Mouse (Mus musculus) kidney, postnatal 36 days (tissue): ENCODE data around the gene Klk8.

Experiments
- DNase-seq, 2 experiments: peaks; one replicate each; pipeline ENCODE4 v3.0.0; 2021 to 2022; ENCODE audit warnings: mixed read lengths in 2 of 2

The Klk8 gene

DNA sequence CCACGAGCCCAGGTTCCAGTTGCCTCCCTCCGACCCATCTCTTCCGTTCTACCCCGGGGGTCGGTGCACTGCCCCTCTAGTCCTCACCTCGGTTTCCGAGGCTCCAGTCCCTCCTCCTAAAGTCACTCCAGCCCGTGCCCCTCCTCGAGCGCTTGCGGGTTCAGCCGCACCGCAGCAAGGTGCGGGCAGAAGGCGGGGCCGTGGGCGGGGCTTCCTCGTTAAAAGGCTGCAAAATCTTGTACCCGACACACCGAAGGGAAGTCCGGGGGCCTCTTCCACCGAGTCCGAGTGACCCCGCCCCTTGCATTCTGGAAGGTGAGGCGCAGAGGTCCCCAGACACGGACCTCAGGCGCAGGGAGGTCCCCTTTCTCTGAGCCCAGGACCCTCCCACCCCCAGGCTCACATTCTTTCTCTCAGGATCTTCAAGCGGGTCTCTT lies at the start of gene Klk8:
Gene Klk8, plus strand, starts transcription at position 245 of the 437 bp plus-strand sequence.
- DNase-seq = peak; percentile 13 to 55

DNA sequence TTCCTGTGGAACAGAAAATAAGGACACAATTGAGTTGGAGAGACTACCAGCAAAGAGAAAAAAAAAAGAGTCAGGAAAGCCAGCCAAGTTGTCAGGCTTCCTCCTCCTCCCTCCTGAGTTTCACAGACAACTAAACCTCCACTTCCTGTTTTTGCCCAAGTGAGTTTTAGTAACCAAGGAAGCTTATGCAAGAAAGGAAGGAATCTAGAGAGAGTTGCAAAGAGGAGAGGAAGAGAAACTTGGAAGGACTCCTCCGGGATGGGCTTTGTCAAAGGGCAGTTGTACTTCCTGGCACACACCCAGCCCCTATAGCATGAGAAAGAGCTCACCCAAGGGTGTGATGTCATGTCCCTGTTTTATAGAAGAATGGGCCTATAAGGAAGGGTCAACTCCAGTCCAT lies 49.6 kb upstream of the Klk8 start:
- peak; percentile 9 to 30 for DNase-seq

DNA sequence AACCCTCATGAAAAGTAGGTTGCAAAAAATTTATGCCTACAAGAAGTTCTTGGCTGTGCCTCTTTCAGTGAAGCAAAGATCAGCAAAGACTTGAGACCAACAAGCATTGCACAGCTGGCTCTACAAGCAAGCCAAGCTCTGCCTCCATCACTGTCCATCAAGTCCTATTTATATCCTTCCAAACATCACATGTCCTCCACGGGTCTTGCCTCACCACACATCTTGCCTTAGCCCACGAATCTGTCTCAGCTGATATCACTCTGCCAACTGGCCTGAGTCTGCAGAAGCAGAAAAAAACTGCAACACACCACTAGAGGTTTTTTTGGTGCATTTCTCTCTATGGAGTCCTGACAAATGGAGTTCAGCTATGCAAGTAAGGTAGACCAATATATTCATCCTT lies 44.6 kb upstream of the Klk8 start:
- no peak for DNase-seq

DNA sequence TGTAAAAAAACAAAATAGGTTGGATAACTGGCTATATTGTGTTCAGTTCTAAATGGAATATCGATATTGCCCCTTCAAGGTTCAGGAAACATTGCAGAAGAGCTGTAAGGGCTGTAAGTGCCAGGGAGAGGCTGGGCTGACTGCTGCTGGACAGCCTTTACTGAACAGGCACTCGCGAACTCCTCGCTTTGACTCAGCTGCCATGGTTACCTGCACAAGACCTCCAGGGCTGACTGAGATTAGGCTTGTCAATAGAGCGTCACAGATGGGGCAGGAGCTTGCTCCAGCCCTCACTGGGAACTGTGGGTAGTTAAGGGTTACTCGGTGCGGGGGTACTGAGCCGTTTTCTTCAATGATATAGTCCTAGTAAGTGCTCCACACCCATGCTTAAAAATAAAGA lies 30.9 kb upstream of the Klk8 start:
- no peak for DNase-seq

DNA sequence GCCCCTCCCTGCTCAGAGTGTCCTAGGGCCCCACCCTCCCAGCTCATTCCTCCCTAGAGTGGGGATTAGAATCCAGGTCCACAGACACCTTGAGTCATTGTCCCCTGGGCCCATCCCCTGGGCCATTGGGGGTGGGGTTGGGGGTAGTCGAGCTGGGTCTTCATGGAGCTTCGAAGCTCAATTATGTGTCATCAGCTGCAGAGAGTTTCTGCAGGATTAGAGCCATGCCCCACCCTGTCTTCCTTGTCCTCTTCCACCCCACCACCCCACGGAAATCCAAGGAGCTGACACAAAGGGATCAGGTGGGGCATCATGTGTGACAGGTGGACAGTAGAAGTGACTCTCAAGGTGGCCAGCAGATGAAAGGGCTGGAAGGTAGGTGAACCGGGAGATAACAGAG lies 28.8 kb upstream of the Klk8 start, which contains the start of gene Klk12:
Gene Klk12, plus strand, starts transcription at position 301 of the 400 bp plus-strand sequence.
- no peak for DNase-seq

DNA sequence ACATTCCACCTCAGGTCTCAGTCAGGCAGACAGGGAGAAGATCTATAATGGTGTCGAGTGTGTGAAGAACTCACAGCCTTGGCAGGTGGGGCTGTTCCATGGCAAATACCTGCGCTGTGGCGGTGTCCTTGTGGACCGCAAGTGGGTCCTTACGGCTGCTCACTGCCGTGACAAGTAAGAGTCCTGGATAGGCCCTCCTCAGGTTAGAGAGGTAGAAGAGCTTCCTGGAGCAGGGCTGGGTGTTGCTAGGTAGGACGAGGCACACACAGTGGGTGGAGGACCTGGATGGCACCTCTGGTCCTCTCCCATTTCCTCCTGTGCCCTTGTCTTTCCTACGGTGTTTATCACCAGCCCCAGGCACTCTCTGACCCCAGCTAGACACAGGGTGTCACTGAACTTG lies 27.7 kb upstream of the Klk8 start:
- no peak for DNase-seq

DNA sequence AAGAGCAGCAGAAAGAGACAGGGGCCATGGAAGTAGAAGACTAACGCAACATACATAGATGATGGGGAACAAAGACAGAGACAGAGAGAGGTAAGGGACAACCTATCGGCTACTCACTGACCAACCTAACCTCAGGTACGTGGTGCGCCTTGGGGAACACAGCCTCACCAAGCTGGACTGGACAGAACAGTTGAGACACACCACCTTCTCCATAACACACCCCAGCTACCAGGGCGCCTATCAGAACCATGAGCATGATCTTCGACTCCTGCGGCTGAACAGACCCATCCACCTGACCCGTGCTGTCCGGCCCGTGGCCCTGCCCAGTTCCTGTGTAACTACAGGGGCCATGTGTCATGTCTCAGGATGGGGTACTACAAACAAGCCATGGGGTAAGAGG lies 26.7 kb upstream of the Klk8 start:
- no peak for DNase-seq

DNA sequence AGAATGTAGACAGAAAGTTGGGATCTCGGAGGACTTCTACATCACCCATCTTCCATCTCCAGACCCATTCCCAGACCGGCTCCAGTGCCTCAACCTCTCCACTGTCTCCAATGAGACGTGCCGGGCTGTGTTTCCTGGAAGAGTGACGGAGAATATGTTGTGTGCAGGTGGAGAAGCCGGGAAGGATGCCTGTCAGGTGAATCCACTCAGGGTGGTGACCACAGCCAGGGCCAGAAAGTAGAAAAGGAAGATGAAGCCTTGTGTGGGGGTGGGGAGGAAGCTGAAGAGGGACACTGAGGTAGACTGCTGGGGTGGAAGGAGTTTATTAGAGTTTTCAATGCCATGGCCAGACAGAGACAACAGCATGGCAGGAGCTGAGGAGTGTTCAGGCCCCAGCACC lies 25.5 kb upstream of the Klk8 start:
- DNase-seq = no peak

DNA sequence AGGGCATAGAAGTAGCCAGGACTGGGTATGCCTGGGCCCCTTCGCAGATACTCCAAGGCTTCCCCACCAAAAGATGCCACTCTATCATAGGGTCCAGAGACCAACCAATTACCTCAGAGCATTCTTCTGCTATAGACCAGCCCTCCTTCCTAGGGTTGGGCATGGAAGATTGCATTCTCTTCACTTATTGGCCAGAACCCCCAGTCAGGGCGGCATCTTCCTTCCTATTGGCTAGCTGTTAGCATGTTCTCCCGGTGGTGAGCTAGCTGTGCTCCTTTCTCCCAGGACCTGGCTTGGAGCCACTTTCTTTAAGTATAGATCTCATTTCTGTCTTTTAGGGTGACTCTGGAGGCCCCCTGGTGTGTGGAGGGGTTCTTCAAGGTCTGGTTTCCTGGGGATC lies 24.5 kb upstream of the Klk8 start:
- DNase-seq = no peak

DNA sequence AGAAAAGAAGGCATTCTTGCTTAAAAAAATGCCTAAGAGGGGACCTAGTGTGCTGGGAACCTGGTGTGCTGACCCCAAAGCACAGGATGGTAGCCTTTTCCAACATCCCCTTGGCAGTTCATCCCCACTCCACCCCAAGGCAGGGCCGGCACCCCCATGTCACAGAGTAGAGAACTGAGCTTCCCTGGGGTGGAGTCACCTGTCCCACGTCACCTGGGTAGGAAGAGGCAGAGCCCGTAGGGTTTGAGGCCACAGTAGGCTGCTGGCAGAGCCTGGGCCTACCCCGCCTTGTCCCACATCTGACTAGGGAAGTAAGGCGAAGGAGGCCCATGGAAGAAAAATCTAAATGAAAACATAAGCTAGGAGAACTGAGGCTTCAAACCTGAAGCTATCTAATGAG lies 23.0 kb upstream of the Klk8 start, which contains the start of gene Klk11:
Gene Klk11, plus strand, starts transcription at position 241 of the 400 bp plus-strand sequence.
- DNase-seq = no peak

DNA sequence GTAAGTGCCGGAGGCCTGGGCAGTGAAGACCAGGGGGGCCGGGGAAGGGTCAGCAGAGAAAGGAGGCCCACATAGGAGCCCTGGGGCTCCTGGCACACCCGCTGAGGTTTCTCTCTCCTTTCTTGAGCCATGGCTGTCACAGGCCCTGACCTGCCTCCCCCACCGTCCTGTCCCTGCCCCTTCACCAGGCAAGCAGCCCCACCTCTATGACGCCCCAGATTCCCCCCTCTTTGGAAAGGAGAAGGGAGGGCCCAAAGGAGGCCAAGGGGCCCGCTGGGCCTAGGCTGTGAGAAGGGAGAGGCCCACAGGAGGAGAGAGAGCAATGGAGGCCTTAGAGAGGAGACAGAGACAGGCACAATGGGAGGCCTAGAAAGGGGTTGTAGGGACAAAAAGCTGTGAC lies 22.6 kb upstream of the Klk8 start:
- DNase-seq = no peak

DNA sequence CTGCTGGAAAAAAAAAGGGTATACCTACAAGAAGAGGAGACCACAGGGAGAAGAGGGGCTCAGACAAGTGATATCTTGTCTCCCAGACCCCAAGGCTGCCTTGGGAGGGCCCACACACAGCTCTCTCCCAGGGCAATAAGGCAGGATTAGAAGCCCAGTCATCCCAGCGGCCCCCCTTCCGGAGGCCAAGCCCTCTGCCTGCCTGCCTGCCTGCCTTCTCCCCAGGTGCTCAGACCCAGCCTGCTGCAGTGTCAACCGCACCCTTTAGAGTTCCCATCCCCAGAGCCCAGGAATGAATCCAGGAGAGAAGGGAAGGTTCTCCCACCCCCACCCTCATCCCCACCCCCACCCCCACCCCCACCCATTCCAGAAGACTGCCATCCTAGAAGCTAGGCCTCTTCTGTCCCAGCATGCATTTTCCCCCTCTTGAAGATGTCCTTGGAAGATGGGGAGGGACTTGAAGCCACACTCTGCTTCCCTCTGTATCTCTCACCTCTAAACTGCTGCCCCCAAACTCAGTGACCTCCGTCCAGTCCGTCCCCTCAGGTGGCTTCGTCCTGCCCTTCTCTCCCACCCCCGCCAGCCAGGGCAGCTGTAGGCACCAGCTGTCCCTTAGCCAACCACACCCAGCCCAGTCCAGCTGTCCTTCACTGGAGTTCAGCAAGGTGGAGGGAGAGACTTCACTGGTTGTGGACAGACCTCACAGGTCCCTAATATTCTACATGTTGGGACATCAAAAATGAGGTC lies 21.9 kb upstream of the Klk8 start:
- no peak for DNase-seq

DNA sequence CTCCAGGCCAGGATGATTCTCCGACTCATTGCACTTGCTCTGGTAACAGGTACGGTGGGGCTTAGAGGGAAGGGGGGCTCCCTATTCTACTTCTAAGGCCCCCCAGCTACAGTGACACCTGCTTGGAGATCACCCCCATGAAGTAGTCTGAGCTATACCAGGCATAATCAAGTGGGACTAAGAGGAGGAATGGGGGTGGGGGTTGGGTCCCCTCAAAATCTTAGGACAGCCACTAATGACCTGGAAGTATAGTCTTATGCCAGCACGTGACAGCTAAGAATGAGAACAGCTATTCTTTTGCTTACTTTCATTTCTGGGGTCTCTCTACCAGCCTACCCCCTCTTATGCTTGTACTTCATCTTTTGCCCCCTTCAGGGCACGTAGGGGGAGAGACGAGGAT lies 20.9 kb upstream of the Klk8 start:
- DNase-seq = no peak

DNA sequence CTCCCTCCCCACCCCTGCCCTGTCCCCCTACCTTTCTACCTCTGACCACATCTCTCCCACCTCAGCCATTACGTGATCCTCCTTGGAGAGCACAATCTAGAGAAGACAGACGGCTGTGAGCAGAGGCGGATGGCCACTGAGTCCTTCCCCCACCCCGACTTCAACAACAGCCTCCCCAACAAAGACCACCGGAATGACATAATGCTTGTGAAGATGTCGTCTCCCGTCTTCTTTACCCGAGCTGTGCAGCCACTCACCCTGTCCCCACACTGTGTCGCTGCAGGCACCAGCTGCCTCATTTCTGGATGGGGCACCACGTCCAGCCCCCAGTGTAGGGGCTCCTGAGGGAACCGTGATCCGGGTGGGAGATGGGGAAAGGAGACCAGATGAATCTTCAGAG lies 20.0 kb upstream of the Klk8 start:
- no peak for DNase-seq

DNA sequence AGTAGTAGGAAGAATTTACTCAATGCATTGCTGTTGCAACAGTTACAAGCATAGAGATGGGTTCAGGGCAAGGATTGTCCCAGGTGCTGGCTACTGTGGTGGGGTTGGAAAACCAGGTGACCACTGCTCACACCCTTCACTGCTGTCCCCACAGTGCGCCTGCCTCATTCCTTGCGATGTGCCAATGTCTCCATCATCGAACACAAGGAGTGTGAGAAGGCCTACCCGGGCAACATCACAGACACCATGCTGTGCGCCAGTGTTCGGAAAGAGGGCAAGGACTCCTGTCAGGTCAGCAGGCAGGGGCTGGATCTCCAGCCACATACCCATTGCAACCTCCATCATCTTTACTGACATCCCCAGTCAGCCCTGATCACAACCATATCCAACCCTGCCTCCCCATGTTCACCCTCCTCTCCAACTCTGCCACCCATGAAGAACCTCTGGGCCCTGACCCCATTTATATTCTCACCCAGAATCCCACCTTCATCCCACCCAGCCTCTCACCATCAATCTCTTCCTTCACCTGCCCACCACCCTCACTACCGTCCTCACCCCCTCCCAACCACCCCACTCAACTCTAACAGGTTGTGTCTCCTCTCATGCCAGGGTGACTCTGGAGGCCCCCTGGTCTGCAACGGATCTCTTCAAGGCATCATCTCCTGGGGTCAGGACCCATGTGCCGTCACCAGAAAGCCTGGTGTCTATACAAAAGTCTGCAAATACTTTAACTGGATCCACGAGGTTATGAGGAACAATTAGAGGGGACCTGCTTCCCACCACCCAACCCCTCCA lies 19.0 kb upstream of the Klk8 start:
- DNase-seq = no peak

DNA sequence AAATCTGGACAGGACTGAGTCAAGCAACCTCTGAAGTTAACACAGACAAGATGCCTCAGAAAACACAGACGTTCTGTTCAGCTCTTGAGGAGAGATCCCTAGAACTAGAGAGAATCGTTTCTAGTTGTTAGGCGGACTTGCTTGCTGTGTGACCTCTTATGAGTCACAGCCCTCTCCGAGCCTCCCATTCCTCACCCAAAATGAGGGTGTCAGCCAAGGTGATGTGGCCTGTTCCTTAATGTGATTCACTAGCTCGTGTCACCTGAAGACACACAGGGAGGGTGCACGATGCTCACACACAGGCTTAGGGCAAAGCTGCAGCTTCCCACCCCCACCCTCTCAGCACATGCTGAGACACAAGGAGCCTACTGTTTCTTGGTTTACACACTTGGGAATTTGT lies 17.1 kb upstream of the Klk8 start:
- no peak for DNase-seq

DNA sequence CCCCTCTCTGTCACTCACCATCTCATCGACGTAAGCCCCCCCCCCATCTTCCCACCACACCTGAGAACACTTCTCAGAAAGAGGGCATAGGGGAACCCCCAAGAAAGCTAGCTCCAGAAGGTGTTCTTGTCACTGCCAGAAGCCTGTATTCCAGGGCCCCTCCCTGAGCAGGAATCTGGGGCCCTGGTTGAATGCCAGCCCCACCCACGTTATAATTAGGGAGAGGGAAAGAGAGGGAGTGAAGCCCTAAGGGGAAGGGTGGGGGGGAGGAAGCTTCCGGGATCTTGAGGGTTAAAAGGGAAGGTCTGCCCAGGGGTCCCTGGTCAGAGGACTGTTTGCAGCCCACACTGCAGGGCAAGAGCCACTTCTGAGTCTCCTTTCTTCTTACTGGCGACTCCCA lies 16.6 kb upstream of the Klk8 start, which contains the start of gene Klk10:
Gene Klk10, plus strand, starts transcription at position 290 of the 400 bp plus-strand sequence.
- no peak for DNase-seq

DNA sequence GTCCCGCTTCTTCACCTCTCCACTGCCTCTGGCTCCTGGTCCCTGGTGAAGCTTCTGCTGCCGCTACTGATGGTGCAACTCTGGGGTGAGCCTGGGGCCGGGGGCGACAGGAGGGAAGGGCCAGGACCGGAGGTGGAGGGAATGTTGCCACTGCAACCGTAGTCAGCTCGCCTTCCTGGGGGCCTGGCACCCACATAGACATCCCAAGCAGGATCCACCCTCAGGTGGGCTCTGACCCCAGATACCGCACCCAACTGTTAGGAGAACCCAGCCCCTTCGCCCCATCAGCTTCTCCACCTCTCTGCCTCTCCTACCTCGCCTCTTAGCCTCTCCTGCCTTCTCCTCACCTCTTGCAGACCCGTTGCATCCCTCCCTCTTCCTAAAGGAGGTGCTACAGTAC lies 15.8 kb upstream of the Klk8 start:
- no peak for DNase-seq

DNA sequence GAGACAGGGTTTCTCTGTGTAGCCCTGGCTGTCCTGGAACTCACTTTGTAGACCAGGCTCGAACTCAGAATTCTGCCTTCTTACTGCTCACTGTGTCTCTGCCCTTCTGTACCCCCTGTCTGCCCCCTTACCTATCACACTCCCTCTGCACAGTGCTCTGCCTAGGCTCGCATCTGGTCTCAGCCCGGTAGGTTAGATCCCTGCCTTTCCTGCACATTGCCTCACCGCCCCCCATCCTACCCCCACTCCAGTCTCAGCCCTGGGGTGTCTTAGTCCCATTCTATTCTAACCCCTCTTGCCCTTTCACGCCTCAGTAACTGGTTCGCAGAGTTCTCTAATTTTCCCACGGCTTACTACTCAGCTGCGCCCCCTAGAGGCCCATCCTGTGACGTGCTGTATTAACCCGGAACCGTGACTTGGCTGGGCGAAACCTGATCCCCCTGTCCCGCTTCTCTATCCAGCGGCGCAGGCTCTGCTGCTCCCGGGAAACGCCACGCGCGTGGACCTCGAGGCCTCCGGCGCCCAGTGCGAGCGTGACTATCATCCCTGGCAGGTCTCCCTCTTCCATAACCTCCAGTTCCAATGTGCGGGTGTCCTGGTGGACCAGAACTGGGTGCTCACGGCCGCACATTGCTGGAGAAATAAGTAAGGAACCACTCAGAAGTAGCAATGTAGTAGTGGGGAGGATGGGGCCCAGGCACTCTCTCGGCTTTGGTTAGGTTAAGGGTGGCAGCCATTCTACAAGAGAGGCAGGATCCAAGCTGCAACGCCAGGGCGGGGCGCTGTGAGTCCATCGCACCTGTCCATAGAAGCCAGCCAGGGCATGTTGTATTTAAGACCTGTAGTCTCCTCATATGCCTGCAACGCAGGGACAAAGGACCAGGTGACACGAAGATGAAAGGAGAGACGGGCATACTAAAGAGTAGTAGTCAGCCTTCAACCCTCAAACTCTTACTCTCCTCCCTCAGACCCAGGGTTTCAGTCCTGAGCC lies 14.8 kb upstream of the Klk8 start:
- peak; percentile 67 to 91 for DNase-seq

DNA sequence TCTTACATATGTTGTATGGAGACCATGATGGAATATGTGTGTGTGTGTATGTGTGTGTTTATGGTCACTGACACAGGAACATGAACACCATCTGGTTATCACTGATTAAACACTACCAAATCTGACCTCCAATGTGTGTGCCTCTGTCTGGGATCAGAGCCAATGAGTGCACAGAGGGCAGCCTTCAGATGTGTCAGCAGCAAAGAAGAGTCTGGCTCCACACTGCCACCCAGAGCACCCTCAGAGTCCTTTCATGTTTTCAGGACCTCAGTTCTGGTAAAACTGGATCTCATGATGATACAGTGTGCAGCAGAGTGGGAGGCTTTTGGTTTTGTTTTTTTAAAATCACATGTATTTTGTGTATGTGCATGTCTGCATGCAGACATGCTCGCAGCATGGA lies 12.1 kb upstream of the Klk8 start:
- DNase-seq = peak; percentile 14 to 59

DNA sequence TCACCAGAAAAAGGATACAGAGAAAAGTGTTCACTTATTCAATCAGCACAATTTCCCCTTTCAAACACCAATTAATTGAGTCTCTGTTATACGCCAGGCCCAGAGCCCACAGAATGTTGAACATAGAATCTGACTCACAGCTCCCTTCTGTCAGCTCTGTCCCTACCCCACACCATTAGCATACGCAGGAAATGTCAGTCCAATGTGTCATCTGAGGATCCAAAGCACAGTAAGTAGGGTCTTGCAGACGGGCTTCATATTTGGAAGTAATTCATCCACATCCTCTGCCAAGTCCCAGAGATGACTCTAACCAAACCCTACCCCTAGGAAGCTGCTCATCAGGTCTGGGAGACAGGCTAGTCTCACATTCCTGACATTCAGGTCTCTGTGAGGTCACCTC lies 9.3 kb upstream of the Klk8 start:
- no peak for DNase-seq

DNA sequence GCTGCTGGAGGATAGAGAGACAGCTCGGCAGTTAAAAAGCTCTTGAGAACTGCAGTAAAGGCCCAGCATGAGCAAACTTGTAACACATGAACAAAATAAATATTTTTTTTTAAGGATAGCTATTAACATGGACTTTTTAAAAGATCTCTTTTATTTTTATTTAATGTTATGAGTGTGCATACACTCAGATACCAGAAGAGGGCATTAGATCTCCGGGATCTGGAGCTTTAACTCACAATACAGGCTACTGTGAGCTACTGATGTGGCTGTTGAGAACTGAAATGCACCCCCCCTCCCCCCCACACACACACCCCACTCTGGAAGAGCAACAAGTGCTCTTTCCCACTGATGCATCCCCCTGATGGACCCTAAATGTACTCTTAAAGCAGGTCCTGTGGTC lies 8.1 kb upstream of the Klk8 start:
- no peak for DNase-seq

DNA sequence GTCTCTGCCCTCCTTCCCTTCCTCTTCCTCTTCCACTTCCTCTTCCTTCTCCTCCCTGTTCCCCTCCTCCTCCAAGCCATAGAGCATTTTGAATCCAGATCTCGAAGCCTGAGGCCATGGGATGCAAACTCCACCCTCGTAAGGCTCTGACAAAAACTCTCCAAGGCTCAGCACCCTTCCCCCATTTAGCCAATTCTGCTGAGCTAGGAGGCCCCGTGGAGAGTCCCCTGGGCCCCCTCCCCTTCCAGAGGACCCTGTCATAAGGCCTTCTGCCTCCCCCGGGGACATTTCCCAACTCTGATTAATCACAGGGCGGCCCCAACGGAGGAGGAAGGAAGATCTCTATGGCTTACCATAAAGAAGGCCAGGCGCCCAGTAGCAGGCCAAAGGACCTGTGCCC lies 5.8 kb upstream of the Klk8 start, which contains the start of gene Klk9:
Gene Klk9, plus strand, starts transcription at position 301 of the 400 bp plus-strand sequence.
- DNase-seq = no peak
